11 mouse cellular contexts compared by ENCODE assay signal in the genomic region with DNA sequence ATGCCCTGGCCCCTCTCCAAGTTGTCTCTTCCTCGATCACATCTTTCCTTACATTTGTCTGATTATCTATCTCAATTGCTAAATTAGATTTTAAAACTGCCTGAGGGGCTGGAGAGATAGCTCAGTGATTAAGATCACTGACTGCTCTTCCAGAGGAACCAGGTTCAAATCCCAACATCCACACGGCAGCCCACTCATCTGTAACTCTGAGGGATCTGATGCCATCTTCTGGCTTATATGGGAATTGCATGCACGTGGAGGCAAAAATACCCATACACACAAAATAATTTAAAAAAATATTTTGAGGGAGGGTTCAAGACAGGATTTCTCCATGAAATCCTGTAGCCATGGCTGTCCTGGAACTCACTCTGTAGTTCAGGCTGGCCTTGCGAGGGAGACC. TPM values are rescaled to one million over a fixed set of nuclear protein-coding genes. Genes with fewer than 3 reads are reported as not detected.
DNase-seq lines count a peak whose midpoint lies in the region; ATAC-seq and TF ChIP-seq lines count a peak whose summit lies in the region.
"Had no signal": no experiment of that assay in that cellular context is flagged by ENCODE, and none has a peak within 500 bp of the region (broad histone marks: within the 10 kb centered on the region; RNA-seq: fewer than 3 reads in every experiment).

No protein-coding gene starts in this region.

- peak; percentile 38 for DNase-seq in kidney, adult 2 months
- no peak for DNase-seq in kidney, postnatal 10 days
- peak; percentile 32 for DNase-seq in thymus, postnatal 14 days
- DNase-seq in thymus, adult 18-20 months: no peak
- no peak for DNase-seq in brain, embryonic 14.5 days (ENCODE audit: low read depth)
- peak; percentile 47 for DNase-seq in splenic B cell, adult 2 months (ENCODE audit: low read depth, low spot score)
- no peak for DNase-seq in urinary bladder, postnatal 10 days (ENCODE audit: low spot score)
- DNase-seq: cerebellum, adult 9-10 months had no signal

- H3K4me2 ChIP-seq in forebrain, embryonic 13.5 days: no peak overlapping the region
- H3K4me2 ChIP-seq: forebrain, embryonic 15.5 days; lung, embryonic 15.5 days had no signal

- H3K27me3 ChIP-seq in kidney, adult 2 months (replicated peaks; ENCODE audit: control insufficient read depth, insufficient read depth, low read length): no peaks in the 10 kb centered on the region
- no peaks in the 10 kb centered on the region for H3K27me3 ChIP-seq in splenic B cell, adult 2 months (ENCODE audit: control insufficient read depth, insufficient read depth, low read length, poor library complexity, severe bottlenecking)
- H3K27me3 ChIP-seq in forebrain, embryonic 13.5 days: no peaks in the 10 kb centered on the region
- H3K27me3 ChIP-seq: forebrain, embryonic 15.5 days; lung, embryonic 15.5 days had no signal

- TF ChIP-seq CTCF in kidney, adult 2 months (conservative IDR thresholded peaks at IDR 0.05; ENCODE audit: insufficient read depth, insufficient read length, low read depth, low read length): peak; percentile 46
- peak; percentile 46; the same call in 1 of the 2 replicates for TF ChIP-seq CTCF in brain, embryonic 14.5 days (IDR thresholded peaks at IDR 0.05; ENCODE audit: borderline replicate concordance, extremely low read depth, insufficient read depth, insufficient read length)

- no peak overlapping the region for H3K9ac ChIP-seq in forebrain, embryonic 13.5 days
- H3K9ac ChIP-seq: forebrain, embryonic 15.5 days; lung, embryonic 15.5 days had no signal

- no peak overlapping the region for H3K4me3 ChIP-seq in kidney, adult 2 months (ENCODE audit: insufficient read depth, low read depth, low read length)
- H3K4me3 ChIP-seq in forebrain, embryonic 13.5 days: no peak overlapping the region
- H3K4me3 ChIP-seq: forebrain, embryonic 15.5 days; lung, embryonic 15.5 days had no signal

- no peak overlapping the region for H3K27ac ChIP-seq in kidney, adult 2 months (ENCODE audit: insufficient read depth, low read depth, low read length)
- no peak overlapping the region for H3K27ac ChIP-seq in forebrain, embryonic 13.5 days
- H3K27ac ChIP-seq: forebrain, embryonic 15.5 days; lung, embryonic 15.5 days had no signal

- TF ChIP-seq POLR2A in kidney, adult 2 months (IDR thresholded peaks at IDR 0.05; ENCODE audit: low read depth, low read length): no peak
- TF ChIP-seq POLR2A in brain, embryonic 14.5 days (IDR thresholded peaks at IDR 0.05; ENCODE audit: borderline replicate concordance, extremely low read depth, insufficient read depth, insufficient read length, poor library complexity, severe bottlenecking): no peak

- no peaks in the 10 kb centered on the region for H3K9me3 ChIP-seq in forebrain, embryonic 13.5 days (replicated peaks)
- H3K9me3 ChIP-seq: forebrain, embryonic 15.5 days; lung, embryonic 15.5 days had no signal

- 62% methylated on average over 4 of the region's 4 CpGs for WGBS in kidney, adult 2 months
- WGBS in forebrain, embryonic 13.5 days: 55% methylated on average over 4 of the region's 4 CpGs

- H3K36me3 ChIP-seq in kidney, adult 2 months (ENCODE audit: control insufficient read depth, insufficient read depth, low read length): no peaks in the 10 kb centered on the region
- H3K36me3 ChIP-seq in splenic B cell, adult 2 months (ENCODE audit: control insufficient read depth, insufficient read depth, low read length, poor library complexity, severe bottlenecking): no peaks in the 10 kb centered on the region
- no peaks in the 10 kb centered on the region for H3K36me3 ChIP-seq in forebrain, embryonic 13.5 days (ENCODE audit: poor library complexity, severe bottlenecking)
- H3K36me3 ChIP-seq: forebrain, embryonic 15.5 days; lung, embryonic 15.5 days had no signal

- ATAC-seq in forebrain, embryonic 13.5 days: no peak
- ATAC-seq: forebrain, embryonic 15.5 days had no signal

- peaks cover 3% of the 10 kb centered on the region for H3K4me1 ChIP-seq in kidney, adult 2 months (ENCODE audit: control insufficient read depth, insufficient read depth, low read length)
- peaks cover 6% of the 10 kb centered on the region; the same call in 1 of the 2 replicates for H3K4me1 ChIP-seq in forebrain, embryonic 13.5 days
- H3K4me1 ChIP-seq: forebrain, embryonic 15.5 days; lung, embryonic 15.5 days had no signal

RNA-seq across cellular contexts. Expression of gene Tigd3, which starts 8.1 kb away (rescaled TPM):
- 0.52 and 0.73 TPM in 2 replicates for polyA plus RNA-seq in kidney, adult 2 months (2012; rRNA removed)
- polyA plus RNA-seq in brain, embryonic 14.5 days (2012; rRNA removed): 15.2 and 15.5 TPM in 2 replicates
- polyA plus RNA-seq in forebrain, embryonic 13.5 days (2015; fragmentation: Nextera tagmentation; extraction: Ambion mirVana): 13.1 and 15.5 TPM in 2 replicates

RNA-seq across cellular contexts. Expression of gene Slc25a45, which starts 8.2 kb away (rescaled TPM):
- polyA plus RNA-seq in kidney, adult 2 months (2012; rRNA removed): 52.7 and 63.4 TPM in 2 replicates
- 2.6 and 3.5 TPM in 2 replicates for polyA plus RNA-seq in brain, embryonic 14.5 days (2012; rRNA removed)
- 1.2 and 1.4 TPM in 2 replicates for polyA plus RNA-seq in forebrain, embryonic 13.5 days (2015; fragmentation: Nextera tagmentation; extraction: Ambion mirVana)

RNA-seq across cellular contexts. Expression of gene Frmd8, which starts 10.8 kb away (rescaled TPM):
- 18.5 and 23.1 TPM in 2 replicates for polyA plus RNA-seq in kidney, adult 2 months (2012; rRNA removed)
- polyA plus RNA-seq in brain, embryonic 14.5 days (2012; rRNA removed): 18.9 and 21.3 TPM in 2 replicates
- polyA plus RNA-seq in forebrain, embryonic 13.5 days (2015; fragmentation: Nextera tagmentation; extraction: Ambion mirVana): 21.7 and 26.2 TPM in 2 replicates

RNA-seq across cellular contexts. Expression of gene Dpf2, which starts 27.0 kb away (rescaled TPM):
- polyA plus RNA-seq in kidney, adult 2 months (2012; rRNA removed): 71.5 and 79.7 TPM in 2 replicates
- 180 and 231 TPM in 2 replicates for polyA plus RNA-seq in brain, embryonic 14.5 days (2012; rRNA removed)
- 147 and 169 TPM in 2 replicates for polyA plus RNA-seq in forebrain, embryonic 13.5 days (2015; fragmentation: Nextera tagmentation; extraction: Ambion mirVana)

RNA-seq across cellular contexts. Expression of gene Cdc42ep2, which starts 38.8 kb away (rescaled TPM):
- polyA plus RNA-seq in kidney, adult 2 months (2012; rRNA removed): 12.0 and 12.2 TPM in 2 replicates
- 11.7 and 13.7 TPM in 2 replicates for polyA plus RNA-seq in brain, embryonic 14.5 days (2012; rRNA removed)
- polyA plus RNA-seq in forebrain, embryonic 13.5 days (2015; fragmentation: Nextera tagmentation; extraction: Ambion mirVana): 4.2 and 4.6 TPM in 2 replicates

Comparison
In these comparisons a context has a peak if more than half of its experiments do, and no peak if none do; other contexts are left out.
1. DNase-seq: peak in kidney, adult 2 months (single experiment), thymus, postnatal 14 days (single experiment) and splenic B cell, adult 2 months (single experiment); none in kidney, postnatal 10 days (single experiment), thymus, adult 18-20 months (0 of 2), brain, embryonic 14.5 days (single experiment) and urinary bladder, postnatal 10 days (single experiment).
2. RNA of gene Slc25a45, which starts 8.2 kb away (polyA plus RNA-seq): 52.7 to 63.4 TPM in kidney, adult 2 months; 2.6 to 3.5 TPM in brain, embryonic 14.5 days and 1.2 to 1.4 TPM in forebrain, embryonic 13.5 days; every median in the first group is over 10 times any median in the second.